Mouse (Mus musculus) small intestine, adult 2 months (tissue): ENCODE results near the gene Mrgprb4.

Source experiments
- CTCF ChIP-seq: fragments of 200-500 bp; IDR thresholded peaks from 2 replicates; pipeline ENCODE4 v1.5.1; 2012; ENCODE audit warnings: low read depth, mild to moderate bottlenecking, control low read depth, inconsistent platforms, low read length, moderate library complexity, mixed read lengths; ENCODE audit not compliant: insufficient replicate concordance, insufficient read length; ENCODE audit errors: extremely low read depth
- POLR2A ChIP-seq: fragments of 200-500 bp; IDR thresholded peaks from 2 replicates; pipeline ENCODE4 v1.6.1; 2012; ENCODE audit warnings: low read depth, mild to moderate bottlenecking, control low read depth, inconsistent platforms, low read length, moderate library complexity

DNA sequence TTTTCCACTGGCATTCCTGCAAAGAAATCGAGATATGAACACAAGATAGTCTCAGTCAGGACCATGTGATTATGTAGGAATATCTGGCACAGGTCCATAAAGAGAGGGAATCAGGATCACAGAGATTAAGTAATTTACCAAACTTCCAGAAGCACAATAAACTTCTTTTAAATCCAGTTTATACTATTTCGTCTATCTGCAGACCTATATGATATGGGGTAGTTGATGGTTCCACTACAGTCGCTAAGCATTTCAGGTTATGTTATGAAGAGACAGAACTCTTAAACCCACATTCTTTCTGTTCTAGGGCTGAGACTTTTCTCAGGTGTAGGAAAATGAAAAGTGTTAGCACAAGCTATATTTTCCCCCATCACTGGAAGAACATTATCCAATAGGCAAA lies at the start of gene Mrgprb4:
- no peak for TF ChIP-seq POLR2A
- TF ChIP-seq CTCF: no peak
